Mouse (Mus musculus) neural tube, embryonic 12.5 days (tissue): ENCODE data around the gene Jmy. TPM values are rescaled to one million over a fixed set of nuclear protein-coding genes. Genes with fewer than 3 reads are reported as not detected.
"Not testable (repeated sequence)": the region's sequence is repeated elsewhere in the genome, so short reads cannot be mapped to it uniquely, and the experiment has no call there.

Source experiments
- ATAC-seq: fragments of 200-750 bp; cut with Nextera tagmentation; 2 replicates; pipeline ENCODE4 v1.8.0; 2017; ENCODE audit warnings: low read depth, mild to moderate bottlenecking, moderate TSS enrichment, moderate library complexity; ENCODE audit not compliant: low FRiP score
- H3K27ac ChIP-seq: fragments of 300-500 bp; sonication (generic); 2 replicates; pipeline ENCODE4 v1.5.1; 2016
- H3K27me3 ChIP-seq: fragments of 300-500 bp; sonication (generic); replicated peaks from 2 replicates; pipeline ENCODE4 v1.6.1; 2016; ENCODE audit warnings: mild to moderate bottlenecking
- H3K36me3 ChIP-seq: fragments of 300-500 bp; sonication (generic); 2 replicates; pipeline ENCODE4 v1.6.1; 2016; ENCODE audit warnings: mild to moderate bottlenecking
- H3K4me1 ChIP-seq: fragments of 300-500 bp; sonication (generic); 2 replicates; pipeline ENCODE4 v1.6.1; 2016
- H3K4me2 ChIP-seq: fragments of 300-500 bp; sonication (generic); replicated peaks from 2 replicates; pipeline ENCODE4 v1.6.1; 2016; ENCODE audit warnings: mild to moderate bottlenecking
- H3K4me3 ChIP-seq: fragments of 300-500 bp; sonication (generic); 2 replicates; pipeline ENCODE4 v1.5.1; 2016
- H3K9ac ChIP-seq: fragments of 300-500 bp; sonication (generic); 2 replicates; pipeline ENCODE4 v1.6.1; 2016; ENCODE audit warnings: mild to moderate bottlenecking
- H3K9me3 ChIP-seq: fragments of 300-500 bp; sonication (generic); 2 replicates; pipeline ENCODE4 v1.6.1; 2016; ENCODE audit warnings: mild to moderate bottlenecking
- WGBS: fragments of 180-500 bp; shearing (Covaris S2); methylation state at CpG from one replicate; pipeline ENCODE4 v1.1.7; 2016; 5-methylcytosine and 5-hydroxymethylcytosine counted together
- polyA plus RNA-seq: library from polyadenylated mRNA; unstranded; fragments of >200 nt; fragmentation: Nextera tagmentation; extraction: Ambion mirVana; gene quantifications from 2 replicates; pipeline ENCODE4 v1.2.1, GENCODE M21; 2016

The Jmy gene
- polyA plus RNA-seq, result 9.6 and 14.1 TPM in 2 replicates

GRCm38 (mm10) chr13:93499167-93499972 lies at the start of gene Jmy:
TSS of gene Jmy (minus strand) at chr13:93499808.
- Histone ChIP-seq H3K9me3 (no peaks in the 10 kb centered on the region), H3K27me3 (no peaks in the 10 kb centered on the region), H3K4me3 (peak within 1 kb of the TSS; percentile 96), H3K36me3 (peaks cover 3% of the 10 kb centered on the region; the same call in 1 of the 2 replicates), H3K9ac (peak within 1 kb of the TSS; percentile 95), H3K4me1 (peaks cover 12% of the 10 kb centered on the region), H3K4me2 (peak within 1 kb of the TSS; percentile 84), H3K27ac (peak within 1 kb of the TSS; percentile 85)
- peak; percentile 92 for ATAC-seq
- under 1% methylated on average over 98 of the region's 105 CpGs for WGBS

- H3K27me3 ChIP-seq, result no peaks in the 10 kb centered on the region
- ATAC-seq, result no peak
- WGBS, result 86% methylated on average over 5 of the region's 5 CpGs
- no peak overlapping the region for H3K9ac ChIP-seq
- no peaks in the 10 kb centered on the region for H3K9me3 ChIP-seq
- H3K36me3 ChIP-seq, result no peaks in the 10 kb centered on the region
- H3K4me3 ChIP-seq, result no peak overlapping the region
- no peak overlapping the region for H3K27ac ChIP-seq
- no peaks in the 10 kb centered on the region for H3K4me1 ChIP-seq
- H3K4me2 ChIP-seq, result no peak overlapping the region
Observed at GRCm38 (mm10) chr13:93547641-93548040, 48.0 kb upstream of the Jmy start.

GRCm38 (mm10) chr13:93546011-93546410 lies 46.4 kb upstream of the Jmy start:
- H3K27me3 ChIP-seq, result no peaks in the 10 kb centered on the region
- H3K4me1 ChIP-seq, result no peaks in the 10 kb centered on the region
- ATAC-seq, result no peak
- whole genome bisulfite sequencing, result 66% methylated on average over 1 of the region's 1 CpGs
- H3K4me2 ChIP-seq, result no peak overlapping the region
- H3K36me3 ChIP-seq, result no peaks in the 10 kb centered on the region
- H3K27ac ChIP-seq, result no peak overlapping the region
- H3K9me3 ChIP-seq, result no peaks in the 10 kb centered on the region
- H3K4me3 ChIP-seq, result no peak overlapping the region
- no peak overlapping the region for H3K9ac ChIP-seq

- Histone ChIP-seq H3K4me1 (no peaks in the 10 kb centered on the region), H3K36me3 (no peaks in the 10 kb centered on the region), H3K4me2 (no peak overlapping the region), H3K27ac (no peak overlapping the region), H3K4me3 (no peak overlapping the region), H3K27me3 (no peaks in the 10 kb centered on the region), H3K9me3 (no peaks in the 10 kb centered on the region), H3K9ac (no peak overlapping the region)
- ATAC-seq, result no peak
Observed at GRCm38 (mm10) chr13:93544274-93544673, 44.7 kb upstream of the Jmy start.

GRCm38 (mm10) chr13:93539311-93539710 lies 39.7 kb upstream of the Jmy start:
- H3K4me3 ChIP-seq, result no peak overlapping the region
- H3K4me2 ChIP-seq, result no peak overlapping the region
- H3K4me1 ChIP-seq, result no peaks in the 10 kb centered on the region
- no peaks in the 10 kb centered on the region for H3K27me3 ChIP-seq
- no peaks in the 10 kb centered on the region for H3K36me3 ChIP-seq
- no peak overlapping the region for H3K9ac ChIP-seq
- H3K27ac ChIP-seq, result no peak overlapping the region
- WGBS, result 82% methylated on average over 4 of the region's 4 CpGs
- no peaks in the 10 kb centered on the region for H3K9me3 ChIP-seq
- no peak for ATAC-seq

- no peaks in the 10 kb centered on the region for H3K27me3 ChIP-seq
- no peak overlapping the region for H3K27ac ChIP-seq
- WGBS, result 71% methylated on average over 2 of the region's 2 CpGs
- H3K4me2 ChIP-seq, result no peak overlapping the region
- no peaks in the 10 kb centered on the region for H3K4me1 ChIP-seq
- no peaks in the 10 kb centered on the region for H3K36me3 ChIP-seq
- no peaks in the 10 kb centered on the region for H3K9me3 ChIP-seq
- ATAC-seq, result no peak
- no peak overlapping the region for H3K9ac ChIP-seq
- no peak overlapping the region for H3K4me3 ChIP-seq
Observed at GRCm38 (mm10) chr13:93518753-93519319, 19.2 kb upstream of the Jmy start.

- Histone ChIP-seq H3K9ac (no peak overlapping the region), H3K4me2 (no peak overlapping the region), H3K4me3 (no peak overlapping the region), H3K9me3 (no peaks in the 10 kb centered on the region), H3K27ac (no peak overlapping the region), H3K36me3 (no peaks in the 10 kb centered on the region), H3K27me3 (no peaks in the 10 kb centered on the region), H3K4me1 (no peaks in the 10 kb centered on the region)
- no peak for ATAC-seq
Observed at GRCm38 (mm10) chr13:93517223-93517622, 17.6 kb upstream of the Jmy start.

GRCm38 (mm10) chr13:93514000-93514795 lies 14.6 kb upstream of the Jmy start:
- H3K9ac ChIP-seq, result no peak overlapping the region
- no peak overlapping the region for H3K27ac ChIP-seq
- 88% methylated on average over 10 of the region's 10 CpGs for WGBS
- no peaks in the 10 kb centered on the region for H3K9me3 ChIP-seq
- no peaks in the 10 kb centered on the region for H3K27me3 ChIP-seq
- no peak overlapping the region for H3K4me3 ChIP-seq
- no peak for ATAC-seq
- H3K4me1 ChIP-seq, result no peaks in the 10 kb centered on the region
- H3K4me2 ChIP-seq, result no peak overlapping the region
- no peaks in the 10 kb centered on the region for H3K36me3 ChIP-seq

- Histone ChIP-seq H3K4me1 (no peaks in the 10 kb centered on the region), H3K4me2 (no peak overlapping the region), H3K9ac (no peak overlapping the region), H3K9me3 (no peaks in the 10 kb centered on the region), H3K27me3 (no peaks in the 10 kb centered on the region), H3K27ac (no peak overlapping the region), H3K36me3 (no peaks in the 10 kb centered on the region), H3K4me3 (no peak overlapping the region)
- 62% methylated on average over 16 of the region's 16 CpGs for WGBS
- ATAC-seq, result no peak
Observed at GRCm38 (mm10) chr13:93510447-93511180, 11.0 kb upstream of the Jmy start.

GRCm38 (mm10) chr13:93506920-93507319 lies 7.3 kb upstream of the Jmy start:
- not testable (repeated sequence) for H3K4me2 ChIP-seq, H3K9ac ChIP-seq, H3K4me3 ChIP-seq, H3K27ac ChIP-seq, H3K9me3 ChIP-seq, H3K36me3 ChIP-seq, ATAC-seq, H3K27me3 ChIP-seq, H3K4me1 ChIP-seq
- WGBS, result 84% methylated on average over 5 of the region's 5 CpGs

- Histone ChIP-seq H3K9ac (no peak overlapping the region), H3K4me2 (no peak overlapping the region), H3K9me3 (no peaks in the 10 kb centered on the region), H3K4me1 (peaks cover 5% of the 10 kb centered on the region), H3K27ac (no peak overlapping the region), H3K36me3 (no peaks in the 10 kb centered on the region), H3K27me3 (no peaks in the 10 kb centered on the region), H3K4me3 (no peak overlapping the region)
- ATAC-seq, result no peak
- WGBS, result 70% methylated on average over 4 of the region's 4 CpGs
Observed at GRCm38 (mm10) chr13:93501724-93502123, 2.1 kb upstream of the Jmy start.
